24 mouse cellular contexts compared by ENCODE assay signal in the genomic region with DNA sequence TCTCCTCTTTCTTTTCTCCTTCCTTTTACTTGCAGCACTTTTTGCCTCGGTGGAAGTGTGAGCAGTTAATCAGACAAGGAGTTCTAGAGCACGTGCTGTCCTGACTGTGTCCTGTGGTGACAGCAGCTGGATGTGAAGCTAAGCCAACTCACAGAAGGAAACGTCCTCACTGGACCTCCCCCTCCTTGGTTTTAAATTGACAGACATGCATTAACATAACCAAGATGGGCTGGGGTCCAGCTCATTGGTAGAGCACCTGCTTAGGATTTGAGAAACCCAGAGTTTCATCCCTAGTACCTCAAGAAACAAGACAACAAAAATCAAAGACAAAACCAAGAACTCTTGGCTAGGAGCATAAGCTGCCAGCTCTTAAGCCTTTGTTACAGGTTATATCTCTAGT.
"Had no signal": no experiment of that assay in that cellular context is flagged by ENCODE, and none has a peak within 500 bp of the region (broad histone marks: within the 10 kb centered on the region; RNA-seq: fewer than 3 reads in every experiment).

No protein-coding gene starts in this region.

- H3K4me2 ChIP-seq: heart, embryonic 12.5 days; hindbrain, embryonic 12.5 days; hindbrain, embryonic 14.5 days; kidney, embryonic 15.5 days; limb, embryonic 13.5 days; limb, embryonic 15.5 days; liver, embryonic 12.5 days had no signal

- H3K4me1 ChIP-seq: heart, embryonic 10.5 days; heart, embryonic 12.5 days; hindbrain, embryonic 12.5 days; kidney, embryonic 15.5 days; limb, embryonic 13.5 days; limb, embryonic 15.5 days; liver, embryonic 12.5 days had no signal

- DNase-seq: gastrocnemius, postnatal 14 days; gastrocnemius, postnatal 36 days; heart, adult 18-20 months; heart, postnatal 14 days; heart, postnatal 36 days; kidney, adult 11 months; kidney, adult 2 months; kidney, adult 9 months; kidney, postnatal 14 days; kidney, postnatal 36 days; layer of hippocampus, adult 9-11 months; layer of hippocampus, postnatal 36 days had no signal

- H3K4me3 ChIP-seq: heart, embryonic 10.5 days; heart, embryonic 12.5 days; hindbrain, embryonic 12.5 days; kidney, embryonic 15.5 days; limb, embryonic 13.5 days; limb, embryonic 15.5 days; liver, embryonic 12.5 days had no signal

- ATAC-seq: hindbrain, embryonic 16.5 days; intestine, embryonic 16.5 days; liver, embryonic 12.5 days had no signal

- H3K9me3 ChIP-seq: heart, embryonic 10.5 days; heart, embryonic 12.5 days; hindbrain, embryonic 12.5 days; kidney, embryonic 15.5 days; limb, embryonic 13.5 days; limb, embryonic 15.5 days; liver, embryonic 12.5 days had no signal

- H3K27me3 ChIP-seq: heart, embryonic 12.5 days; hindbrain, embryonic 12.5 days; kidney, embryonic 15.5 days; limb, embryonic 13.5 days; limb, embryonic 15.5 days; liver, embryonic 12.5 days had no signal

- H3K9ac ChIP-seq: heart, embryonic 12.5 days; hindbrain, embryonic 12.5 days; hindbrain, embryonic 14.5 days; kidney, embryonic 15.5 days; limb, embryonic 13.5 days; limb, embryonic 15.5 days; liver, embryonic 12.5 days; liver, embryonic 14.5 days had no signal

- H3K27ac ChIP-seq: heart, embryonic 10.5 days; hindbrain, embryonic 12.5 days; hindbrain, embryonic 14.5 days; kidney, embryonic 15.5 days; kidney, postnatal 0 days; limb, embryonic 13.5 days; limb, embryonic 15.5 days; liver, embryonic 12.5 days; liver, embryonic 14.5 days had no signal
